Mouse (Mus musculus) lung, adult 2 months (tissue): ENCODE results near the gene Arhgap8.

Source experiments
- CTCF ChIP-seq: fragments of 200-500 bp; IDR thresholded peaks from 2 replicates; pipeline ENCODE4 v1.5.1; 2011; ENCODE audit warnings: mild to moderate bottlenecking, low read length, control low read depth; ENCODE audit not compliant: insufficient read depth
- POLR2A ChIP-seq: fragments of 200-500 bp; IDR thresholded peaks from 2 replicates; pipeline ENCODE4 v1.6.1; 2011; ENCODE audit warnings: low read depth, mild to moderate bottlenecking, control low read depth, low read length, borderline replicate concordance; ENCODE audit errors: extremely low read depth

DNA sequence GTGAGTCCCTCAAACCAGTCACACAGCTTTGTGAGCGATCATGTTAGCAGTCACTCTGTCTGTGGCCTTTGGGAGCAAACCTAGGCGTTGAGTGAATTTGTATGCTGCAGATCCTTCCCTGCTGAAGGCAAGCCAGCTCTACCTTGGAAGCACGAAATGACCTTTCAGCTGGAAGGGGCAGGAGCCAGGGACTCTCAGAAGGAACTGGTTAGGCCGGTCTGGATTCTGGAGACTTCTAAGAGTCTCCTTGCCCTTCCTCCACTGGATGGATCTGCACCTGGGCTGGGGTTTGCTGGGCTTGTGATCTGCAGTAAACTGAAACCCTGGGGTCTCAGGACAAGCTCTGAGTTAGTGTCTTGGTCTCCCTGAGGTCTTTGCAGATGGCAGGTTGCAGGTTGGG lies 4.3 kb downstream of the Arhgap8 start:
- TF ChIP-seq CTCF = no peak
- TF ChIP-seq POLR2A = no peak
